Mouse (Mus musculus): ENCODE results near the gene G530012D18Rik. TPM values are rescaled to one million over a fixed set of nuclear protein-coding genes. Genes with fewer than 3 reads are reported as not detected.

The G530012D18Rik gene
- polyA plus RNA-seq, 1 experiment from 2014 or later, result not detected

Other genes starting within 250 kb of the G530012D18Rik start
- gene Sp110, start 23.1 kb downstream of the G530012D18Rik start, polyA plus RNA-seq (2016; fragmentation: Nextera tagmentation; extraction: Ambion mirVana), result 0.38 and 0.69 TPM in 2 replicates
- gene Sp140, start 24.7 kb downstream of the G530012D18Rik start, polyA plus RNA-seq (2016; fragmentation: Nextera tagmentation; extraction: Ambion mirVana), result 0.55 and 0.79 TPM in 2 replicates
- gene Sp100, start 74.3 kb downstream of the G530012D18Rik start, polyA plus RNA-seq (2016; fragmentation: Nextera tagmentation; extraction: Ambion mirVana), result 0.26 and 0.34 TPM in 2 replicates
- gene A630001G21Rik, start 203.0 kb downstream of the G530012D18Rik start, polyA plus RNA-seq (2016; fragmentation: Nextera tagmentation; extraction: Ambion mirVana), result 0.59 and 0.92 TPM in 2 replicates
- 33.6 and 34.2 TPM in 2 replicates for gene Cab39, start 217.8 kb downstream of the G530012D18Rik start, polyA plus RNA-seq (2016; fragmentation: Nextera tagmentation; extraction: Ambion mirVana)

Measured in embryonic facial prominence, embryonic 10.5 days (tissue).